Mouse (Mus musculus): Measurements from ENCODE around the gene Tmem41b. TPM values are rescaled to one million over a fixed set of nuclear protein-coding genes. Genes with fewer than 3 reads are reported as not detected.
"Not testable (repeated sequence)": the region's sequence is repeated elsewhere in the genome, so short reads cannot be mapped to it uniquely, and the experiment has no call there.

Gene Tmem41b
- polyA plus RNA-seq, 1 experiment from 2014 or later: 48.4 TPM

GRCm38 (mm10) chr7:109998388-109998787, 11.7 kb upstream of the Tmem41b start:
- H3K9me3 ChIP-seq (ENCODE audit: control insufficient read depth, low read length): no peaks in the 10 kb centered on the region
- ATAC-seq (ENCODE audit: insufficient number of reproducible peaks, insufficient read depth, low FRiP score, low read depth): no peak
- H3K4me3 ChIP-seq (ENCODE audit: control insufficient read depth in 1 of 2, insufficient read depth in 1 of 2, low read depth in 1 of 2, low read length in 2 of 2): no peak overlapping the region
- 86% methylated on average over 4 of the region's 4 CpGs for WGBS
- H3K4me2 ChIP-seq (ENCODE audit: low read length): no peak overlapping the region
- no peaks in the 10 kb centered on the region for H3K27me3 ChIP-seq (ENCODE audit: control insufficient read depth, insufficient read depth, low read length)
- H3K4me1 ChIP-seq (ENCODE audit: control insufficient read depth in 2 of 2, insufficient read depth in 2 of 2, low read length in 2 of 2): peaks cover 7 to 14% of the 10 kb centered on the region in 2 experiments
- no peak overlapping the region for H3K27ac ChIP-seq (replicated peaks in 1 of 2; ENCODE audit: control insufficient read depth in 1 of 2, insufficient read depth in 1 of 2, low read depth in 2 of 2, low read length in 2 of 2)
- no peak overlapping the region for H3K9ac ChIP-seq (ENCODE audit: low read length)
- H3K36me3 ChIP-seq (ENCODE audit: control insufficient read depth, insufficient read depth, low read length): no peaks in the 10 kb centered on the region

- WGBS: 41% methylated on average over 2 of the region's 2 CpGs
These were observed 6.6 kb upstream of the Tmem41b start for GRCm38 (mm10) chr7:109993157-109993959.

GRCm38 (mm10) chr7:109991286-109991685, 4.6 kb upstream of the Tmem41b start:
- no peaks in the 10 kb centered on the region for H3K36me3 ChIP-seq (ENCODE audit: control insufficient read depth, insufficient read depth, low read length)
- WGBS: 90% methylated on average over 1 of the region's 1 CpGs
- no peak overlapping the region for H3K4me3 ChIP-seq (ENCODE audit: control insufficient read depth in 1 of 2, insufficient read depth in 1 of 2, low read depth in 1 of 2, low read length in 2 of 2)
- H3K27me3 ChIP-seq (ENCODE audit: control insufficient read depth, insufficient read depth, low read length): no peaks in the 10 kb centered on the region
- H3K4me2 ChIP-seq (ENCODE audit: low read length): no peak overlapping the region
- peaks cover 5 to 18% of the 10 kb centered on the region in 2 experiments for H3K4me1 ChIP-seq (ENCODE audit: control insufficient read depth in 2 of 2, insufficient read depth in 2 of 2, low read length in 2 of 2)
- no peak for ATAC-seq (ENCODE audit: insufficient number of reproducible peaks, insufficient read depth, low FRiP score, low read depth)
- no peak overlapping the region for H3K27ac ChIP-seq (replicated peaks in 1 of 2; ENCODE audit: control insufficient read depth in 1 of 2, insufficient read depth in 1 of 2, low read depth in 2 of 2, low read length in 2 of 2)
- H3K9ac ChIP-seq (ENCODE audit: low read length): no peak overlapping the region
- H3K9me3 ChIP-seq (ENCODE audit: control insufficient read depth, low read length): no peaks in the 10 kb centered on the region

More at GRCm38 (mm10) chr7:109993157-109993959, 6.6 kb upstream of the Tmem41b start:
- H3K4me1 ChIP-seq (ENCODE audit: control insufficient read depth in 2 of 2, insufficient read depth in 2 of 2, low read length in 2 of 2): peaks cover 5 to 18% of the 10 kb centered on the region in 2 experiments
- no peaks in the 10 kb centered on the region for H3K27me3 ChIP-seq (ENCODE audit: control insufficient read depth, insufficient read depth, low read length)
- H3K27ac ChIP-seq (replicated peaks in 1 of 2; ENCODE audit: control insufficient read depth in 1 of 2, insufficient read depth in 1 of 2, low read depth in 2 of 2, low read length in 2 of 2): peak overlapping the region; percentile 85 to 97
- peak overlapping the region; percentile 42 for H3K9ac ChIP-seq (ENCODE audit: low read length)
- peak overlapping the region; percentile 13 for H3K4me2 ChIP-seq (ENCODE audit: low read length)
- H3K9me3 ChIP-seq (ENCODE audit: control insufficient read depth, low read length): no peaks in the 10 kb centered on the region
- H3K36me3 ChIP-seq (ENCODE audit: control insufficient read depth, insufficient read depth, low read length): no peaks in the 10 kb centered on the region
- ATAC-seq (ENCODE audit: insufficient number of reproducible peaks, insufficient read depth, low FRiP score, low read depth): peak; percentile 83
- no peak overlapping the region for H3K4me3 ChIP-seq (ENCODE audit: control insufficient read depth in 1 of 2, insufficient read depth in 1 of 2, low read depth in 1 of 2, low read length in 2 of 2)

DNA sequence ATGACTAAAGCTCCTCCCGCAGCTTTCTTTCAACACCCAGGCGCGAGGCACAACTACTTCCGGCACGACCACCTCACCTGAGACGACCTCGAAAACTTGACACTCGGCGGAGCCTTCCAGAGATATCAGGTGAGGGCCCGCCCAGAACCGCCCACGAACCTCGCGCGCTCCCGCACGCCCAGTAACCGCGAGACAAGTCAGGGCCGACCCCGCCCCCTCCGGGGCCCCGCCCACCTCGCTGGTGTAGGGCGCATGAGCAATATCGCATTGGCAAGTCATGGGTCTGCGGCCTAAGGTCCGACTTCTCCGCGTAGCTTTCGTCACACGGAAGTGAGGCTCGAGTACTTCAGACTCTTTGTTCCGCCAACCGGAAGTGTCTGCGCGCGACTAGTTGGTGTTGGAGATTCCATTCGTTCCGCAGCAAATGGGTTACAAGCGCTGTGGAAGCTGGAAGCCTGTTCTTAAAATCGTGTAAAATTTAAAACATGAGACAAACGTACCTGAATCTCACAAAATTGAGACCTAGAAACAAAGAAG, 528 bp downstream of the Tmem41b start:
- peak overlapping the region; percentile 82 to 91 for H3K27ac ChIP-seq (replicated peaks in 1 of 2; ENCODE audit: control insufficient read depth in 1 of 2, insufficient read depth in 1 of 2, low read depth in 2 of 2, low read length in 2 of 2)

GRCm38 (mm10) chr7:109985661-109986132, 1.0 kb downstream of the Tmem41b start:
- peak overlapping the region; percentile 66 to 67 for H3K4me3 ChIP-seq (ENCODE audit: control insufficient read depth in 1 of 2, insufficient read depth in 1 of 2, low read depth in 1 of 2, low read length in 2 of 2)
- H3K9me3 ChIP-seq (ENCODE audit: control insufficient read depth, low read length): no peaks in the 10 kb centered on the region
- peak; percentile 31 for ATAC-seq (ENCODE audit: insufficient number of reproducible peaks, insufficient read depth, low FRiP score, low read depth)
- H3K27ac ChIP-seq (replicated peaks in 1 of 2; ENCODE audit: control insufficient read depth in 1 of 2, insufficient read depth in 1 of 2, low read depth in 2 of 2, low read length in 2 of 2): peak overlapping the region; percentile 53 to 91
- peaks cover 0 to 8% of the 10 kb centered on the region in 2 experiments; a peak in 2 of 4 replicates for H3K4me1 ChIP-seq (ENCODE audit: control insufficient read depth in 2 of 2, insufficient read depth in 2 of 2, low read length in 2 of 2)
- H3K4me2 ChIP-seq (ENCODE audit: low read length): peak overlapping the region; percentile 87
- H3K36me3 ChIP-seq (ENCODE audit: control insufficient read depth, insufficient read depth, low read length): peaks cover 28% of the 10 kb centered on the region
- WGBS: 0% methylated on average over 27 of the region's 27 CpGs
- peak overlapping the region; percentile 80 for H3K9ac ChIP-seq (ENCODE audit: low read length)
- H3K27me3 ChIP-seq (ENCODE audit: control insufficient read depth, insufficient read depth, low read length): no peaks in the 10 kb centered on the region

More for the DNA sequence above, 528 bp downstream of the Tmem41b start:
- Histone ChIP-seq H3K9ac (ENCODE audit: low read length) (peak overlapping the region; percentile 80), H3K27me3 (ENCODE audit: control insufficient read depth, insufficient read depth, low read length) (no peaks in the 10 kb centered on the region), H3K4me2 (ENCODE audit: low read length) (peak overlapping the region; percentile 87), H3K9me3 (ENCODE audit: control insufficient read depth, low read length) (no peaks in the 10 kb centered on the region), H3K4me1 (ENCODE audit: control insufficient read depth in 2 of 2, insufficient read depth in 2 of 2, low read length in 2 of 2) (peaks cover 0 to 8% of the 10 kb centered on the region in 2 experiments; a peak in 2 of 4 replicates), H3K36me3 (ENCODE audit: control insufficient read depth, insufficient read depth, low read length) (peaks cover 27% of the 10 kb centered on the region), H3K4me3 (ENCODE audit: control insufficient read depth in 1 of 2, insufficient read depth in 1 of 2, low read depth in 1 of 2, low read length in 2 of 2) (peak overlapping the region; percentile 66 to 67)
- peak; percentile 99 for ATAC-seq (ENCODE audit: insufficient number of reproducible peaks, insufficient read depth, low FRiP score, low read depth)
- under 1% methylated on average over 43 of the region's 43 CpGs for WGBS

GRCm38 (mm10) chr7:109984608-109985007, 2.1 kb downstream of the Tmem41b start:
- H3K4me2 ChIP-seq (ENCODE audit: low read length): not testable (repeated sequence)

DNA sequence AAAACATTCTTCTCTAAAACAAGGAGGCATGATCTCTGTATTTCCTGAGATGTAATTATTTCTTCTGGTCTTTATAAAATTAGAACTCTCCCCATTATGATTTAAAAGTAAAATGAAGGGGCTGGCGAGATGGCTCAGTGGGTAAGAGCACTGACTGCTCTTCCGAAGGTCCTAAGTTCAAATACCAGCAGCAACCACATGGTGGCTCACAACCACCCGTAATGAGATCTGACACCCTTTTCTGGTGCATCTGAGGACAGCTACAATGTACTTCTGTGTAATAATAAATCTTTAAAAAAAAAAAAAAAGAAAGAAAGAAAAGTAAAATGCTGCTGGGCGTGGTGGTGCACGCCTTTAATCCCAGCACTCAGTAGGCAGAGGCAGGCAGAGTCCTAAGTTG, 9.6 kb downstream of the Tmem41b start:
- not testable (repeated sequence) for H3K4me1 ChIP-seq (ENCODE audit: control insufficient read depth in 2 of 2, insufficient read depth in 2 of 2, low read length in 2 of 2); H3K4me2 ChIP-seq (ENCODE audit: low read length); H3K4me3 ChIP-seq (ENCODE audit: control insufficient read depth in 1 of 2, insufficient read depth in 1 of 2, low read depth in 1 of 2, low read length in 2 of 2); H3K27ac ChIP-seq (replicated peaks in 1 of 2; ENCODE audit: control insufficient read depth in 1 of 2, insufficient read depth in 1 of 2, low read depth in 2 of 2, low read length in 2 of 2); H3K9me3 ChIP-seq (ENCODE audit: control insufficient read depth, low read length); H3K27me3 ChIP-seq (ENCODE audit: control insufficient read depth, insufficient read depth, low read length); H3K9ac ChIP-seq (ENCODE audit: low read length); ATAC-seq (ENCODE audit: insufficient number of reproducible peaks, insufficient read depth, low FRiP score, low read depth)
- peaks cover 79% of the 10 kb centered on the region for H3K36me3 ChIP-seq (ENCODE audit: control insufficient read depth, insufficient read depth, low read length)
- 57% methylated on average over 5 of the region's 5 CpGs for WGBS

More at GRCm38 (mm10) chr7:109984608-109985007, 2.1 kb downstream of the Tmem41b start:
- WGBS: 80% methylated on average over 5 of the region's 5 CpGs
- not testable (repeated sequence) for H3K27me3 ChIP-seq (ENCODE audit: control insufficient read depth, insufficient read depth, low read length); H3K4me3 ChIP-seq (ENCODE audit: control insufficient read depth in 1 of 2, insufficient read depth in 1 of 2, low read depth in 1 of 2, low read length in 2 of 2); H3K27ac ChIP-seq (replicated peaks in 1 of 2; ENCODE audit: control insufficient read depth in 1 of 2, insufficient read depth in 1 of 2, low read depth in 2 of 2, low read length in 2 of 2); H3K4me1 ChIP-seq (ENCODE audit: control insufficient read depth in 2 of 2, insufficient read depth in 2 of 2, low read length in 2 of 2); H3K9ac ChIP-seq (ENCODE audit: low read length); H3K9me3 ChIP-seq (ENCODE audit: control insufficient read depth, low read length); ATAC-seq (ENCODE audit: insufficient number of reproducible peaks, insufficient read depth, low FRiP score, low read depth)
- H3K36me3 ChIP-seq (ENCODE audit: control insufficient read depth, insufficient read depth, low read length): peaks cover 39% of the 10 kb centered on the region

All from heart, embryonic 14.5 days (tissue).